Mouse (Mus musculus): ENCODE measurements at regions not wholly inside any gene's neighbourhood (a gene's known extent, or its start where the extent isn't known, plus 50 kb on each side); places are given as distances from the start of the nearest gene placed in this dataset.
A peak's percentile ranks its signal among the peaks of the same experiment; 100 is the strongest.

- ATAC-seq (ENCODE audit: insufficient read depth, low FRiP score, low read depth), result no peak
- H3K27me3 ChIP-seq (replicated peaks), result no peaks in the 10 kb centered on the region
- no peaks in the 10 kb centered on the region for H3K36me3 ChIP-seq
- 62% methylated on average over 3 of the region's 3 CpGs for WGBS
- no peaks in the 10 kb centered on the region for H3K9me3 ChIP-seq
- no peak overlapping the region for H3K9ac ChIP-seq
- H3K4me3 ChIP-seq (replicated peaks), result no peak overlapping the region
- H3K4me1 ChIP-seq, result no peaks in the 10 kb centered on the region
- no peak overlapping the region for H3K4me2 ChIP-seq
- no peak overlapping the region for H3K27ac ChIP-seq
Measured at GRCm38 (mm10) chr9:30235791-30236190, 191.1 kb upstream of the Snx19 start.

GRCm38 (mm10) chr9:30242107-30242506, 184.8 kb upstream of the Snx19 start:
- no peaks in the 10 kb centered on the region for H3K4me1 ChIP-seq
- H3K9ac ChIP-seq, result no peak overlapping the region
- H3K4me2 ChIP-seq, result no peak overlapping the region
- WGBS, result 76% methylated on average over 5 of the region's 5 CpGs
- H3K4me3 ChIP-seq (replicated peaks), result no peak overlapping the region
- no peaks in the 10 kb centered on the region for H3K36me3 ChIP-seq
- ATAC-seq (ENCODE audit: insufficient read depth, low FRiP score, low read depth), result no peak
- no peak overlapping the region for H3K27ac ChIP-seq
- no peaks in the 10 kb centered on the region for H3K27me3 ChIP-seq (replicated peaks)
- H3K9me3 ChIP-seq, result no peaks in the 10 kb centered on the region

- WGBS, result 22% methylated on average over 11 of the region's 11 CpGs
- Histone ChIP-seq H3K9me3 (no peaks in the 10 kb centered on the region), H3K9ac (no peak overlapping the region), H3K4me2 (no peak overlapping the region), H3K4me1 (no peaks in the 10 kb centered on the region), H3K27ac (no peak overlapping the region), H3K36me3 (no peaks in the 10 kb centered on the region), H3K27me3 (replicated peaks) (no peaks in the 10 kb centered on the region), H3K4me3 (replicated peaks) (no peak overlapping the region)
- ATAC-seq (ENCODE audit: insufficient read depth, low FRiP score, low read depth), result peak; percentile 75; the same call in 1 of the 2 replicates
Measured at GRCm38 (mm10) chr9:30264533-30265168, 162.3 kb upstream of the Snx19 start.

GRCm38 (mm10) chr9:30271081-30271480, 155.8 kb upstream of the Snx19 start:
- no peaks in the 10 kb centered on the region for H3K9me3 ChIP-seq
- H3K4me1 ChIP-seq, result no peaks in the 10 kb centered on the region
- WGBS, result 39% methylated on average over 5 of the region's 5 CpGs
- ATAC-seq (ENCODE audit: insufficient read depth, low FRiP score, low read depth), result no peak
- H3K27ac ChIP-seq, result no peak overlapping the region
- H3K4me2 ChIP-seq, result no peak overlapping the region
- H3K4me3 ChIP-seq (replicated peaks), result no peak overlapping the region
- no peaks in the 10 kb centered on the region for H3K36me3 ChIP-seq
- no peak overlapping the region for H3K9ac ChIP-seq
- no peaks in the 10 kb centered on the region for H3K27me3 ChIP-seq (replicated peaks)

GRCm38 (mm10) chr9:30273836-30274235, 153.1 kb upstream of the Snx19 start:
- ATAC-seq (ENCODE audit: insufficient read depth, low FRiP score, low read depth), result no peak
- WGBS, result 65% methylated on average over 4 of the region's 4 CpGs
- Histone ChIP-seq H3K36me3 (no peaks in the 10 kb centered on the region), H3K27ac (no peak overlapping the region), H3K4me2 (no peak overlapping the region), H3K9me3 (no peaks in the 10 kb centered on the region), H3K27me3 (replicated peaks) (no peaks in the 10 kb centered on the region), H3K4me1 (no peaks in the 10 kb centered on the region), H3K9ac (no peak overlapping the region), H3K4me3 (replicated peaks) (no peak overlapping the region)

GRCm38 (mm10) chr9:30278231-30278630, 148.7 kb upstream of the Snx19 start:
- Histone ChIP-seq H3K36me3 (no peaks in the 10 kb centered on the region), H3K9ac (no peak overlapping the region), H3K27me3 (replicated peaks) (no peaks in the 10 kb centered on the region), H3K4me3 (replicated peaks) (no peak overlapping the region), H3K9me3 (no peaks in the 10 kb centered on the region), H3K4me1 (no peaks in the 10 kb centered on the region), H3K4me2 (no peak overlapping the region), H3K27ac (no peak overlapping the region)
- no peak for ATAC-seq (ENCODE audit: insufficient read depth, low FRiP score, low read depth)
- 46% methylated on average over 1 of the region's 1 CpGs for WGBS

GRCm38 (mm10) chr9:30283080-30283770, 143.7 kb upstream of the Snx19 start:
- H3K27me3 ChIP-seq (replicated peaks), result no peaks in the 10 kb centered on the region
- no peak for ATAC-seq (ENCODE audit: insufficient read depth, low FRiP score, low read depth)
- no peak overlapping the region for H3K27ac ChIP-seq
- no peaks in the 10 kb centered on the region for H3K36me3 ChIP-seq
- WGBS, result 83% methylated on average over 12 of the region's 12 CpGs
- H3K4me3 ChIP-seq (replicated peaks), result no peak overlapping the region
- H3K4me1 ChIP-seq, result no peaks in the 10 kb centered on the region
- no peaks in the 10 kb centered on the region for H3K9me3 ChIP-seq
- no peak overlapping the region for H3K9ac ChIP-seq
- H3K4me2 ChIP-seq, result no peak overlapping the region

- Histone ChIP-seq H3K27me3 (replicated peaks) (no peaks in the 10 kb centered on the region), H3K4me3 (replicated peaks) (no peak overlapping the region), H3K27ac (no peak overlapping the region), H3K36me3 (no peaks in the 10 kb centered on the region), H3K9me3 (no peaks in the 10 kb centered on the region), H3K4me1 (no peaks in the 10 kb centered on the region), H3K4me2 (no peak overlapping the region), H3K9ac (no peak overlapping the region)
- WGBS, result 77% methylated on average over 4 of the region's 4 CpGs
- no peak for ATAC-seq (ENCODE audit: insufficient read depth, low FRiP score, low read depth)
Measured at GRCm38 (mm10) chr9:30283771-30284148, 143.1 kb upstream of the Snx19 start.

GRCm38 (mm10) chr9:30284562-30285323, 142.2 kb upstream of the Snx19 start:
- Histone ChIP-seq H3K36me3 (no peaks in the 10 kb centered on the region), H3K9ac (no peak overlapping the region), H3K4me3 (replicated peaks) (no peak overlapping the region), H3K27ac (no peak overlapping the region), H3K4me1 (no peaks in the 10 kb centered on the region), H3K9me3 (no peaks in the 10 kb centered on the region), H3K4me2 (no peak overlapping the region), H3K27me3 (replicated peaks) (no peaks in the 10 kb centered on the region)
- WGBS, result 31% methylated on average over 16 of the region's 16 CpGs
- no peak for ATAC-seq (ENCODE audit: insufficient read depth, low FRiP score, low read depth)

- ATAC-seq (ENCODE audit: insufficient read depth, low FRiP score, low read depth), result no peak
- Histone ChIP-seq H3K4me3 (replicated peaks) (no peak overlapping the region), H3K27me3 (replicated peaks) (no peaks in the 10 kb centered on the region), H3K4me2 (no peak overlapping the region), H3K27ac (no peak overlapping the region), H3K36me3 (no peaks in the 10 kb centered on the region), H3K9ac (no peak overlapping the region), H3K4me1 (no peaks in the 10 kb centered on the region), H3K9me3 (no peaks in the 10 kb centered on the region)
- 37% methylated on average over 2 of the region's 2 CpGs for WGBS
Measured at GRCm38 (mm10) chr9:30285324-30285599, 141.6 kb upstream of the Snx19 start.

GRCm38 (mm10) chr9:30299844-30300243, 127.1 kb upstream of the Snx19 start:
- no peak overlapping the region for H3K27ac ChIP-seq
- H3K36me3 ChIP-seq, result no peaks in the 10 kb centered on the region
- no peaks in the 10 kb centered on the region for H3K4me1 ChIP-seq
- no peak overlapping the region for H3K4me2 ChIP-seq
- no peak overlapping the region for H3K9ac ChIP-seq
- 25% methylated on average over 4 of the region's 4 CpGs for WGBS
- H3K27me3 ChIP-seq (replicated peaks), result no peaks in the 10 kb centered on the region
- H3K9me3 ChIP-seq, result no peaks in the 10 kb centered on the region
- no peak overlapping the region for H3K4me3 ChIP-seq (replicated peaks)
- no peak for ATAC-seq (ENCODE audit: insufficient read depth, low FRiP score, low read depth)

- H3K9me3 ChIP-seq, result no peaks in the 10 kb centered on the region
- no peak overlapping the region for H3K4me2 ChIP-seq
- 21% methylated on average over 2 of the region's 2 CpGs for WGBS
- ATAC-seq (ENCODE audit: insufficient read depth, low FRiP score, low read depth), result no peak
- H3K36me3 ChIP-seq, result no peaks in the 10 kb centered on the region
- no peak overlapping the region for H3K9ac ChIP-seq
- no peaks in the 10 kb centered on the region for H3K27me3 ChIP-seq (replicated peaks)
- no peak overlapping the region for H3K27ac ChIP-seq
- H3K4me1 ChIP-seq, result no peaks in the 10 kb centered on the region
- no peak overlapping the region for H3K4me3 ChIP-seq (replicated peaks)
Measured at GRCm38 (mm10) chr9:30308281-30308680, 118.6 kb upstream of the Snx19 start.

Measured in stomach, embryonic 15.5 days (tissue).